Mouse (Mus musculus): ENCODE data around the gene Golga5. TPM values are rescaled to one million over a fixed set of nuclear protein-coding genes. Genes with fewer than 3 reads are reported as not detected.

Golga5 gene
- total RNA-seq, 2 experiments from 2014 or later, result 27.3 to 29.8 TPM

Other genes starting within 250 kb of the Golga5 start
- gene Rin3, start 186.1 kb upstream of the Golga5 start, total RNA-seq (2021), result 10 to 100 TPM; 13.7 to 21.0 TPM
- gene Lgmn, start 29.3 kb upstream of the Golga5 start, total RNA-seq (2021), result 10 to 100 TPM; 74.6 to 79.7 TPM
- gene Chga, start 85.8 kb downstream of the Golga5 start, total RNA-seq (2021), result not detected
- 1 to 10 TPM; 6.8 to 8.8 TPM for gene Itpk1, start 235.8 kb downstream of the Golga5 start, total RNA-seq (2021)